In the genomic region with DNA sequence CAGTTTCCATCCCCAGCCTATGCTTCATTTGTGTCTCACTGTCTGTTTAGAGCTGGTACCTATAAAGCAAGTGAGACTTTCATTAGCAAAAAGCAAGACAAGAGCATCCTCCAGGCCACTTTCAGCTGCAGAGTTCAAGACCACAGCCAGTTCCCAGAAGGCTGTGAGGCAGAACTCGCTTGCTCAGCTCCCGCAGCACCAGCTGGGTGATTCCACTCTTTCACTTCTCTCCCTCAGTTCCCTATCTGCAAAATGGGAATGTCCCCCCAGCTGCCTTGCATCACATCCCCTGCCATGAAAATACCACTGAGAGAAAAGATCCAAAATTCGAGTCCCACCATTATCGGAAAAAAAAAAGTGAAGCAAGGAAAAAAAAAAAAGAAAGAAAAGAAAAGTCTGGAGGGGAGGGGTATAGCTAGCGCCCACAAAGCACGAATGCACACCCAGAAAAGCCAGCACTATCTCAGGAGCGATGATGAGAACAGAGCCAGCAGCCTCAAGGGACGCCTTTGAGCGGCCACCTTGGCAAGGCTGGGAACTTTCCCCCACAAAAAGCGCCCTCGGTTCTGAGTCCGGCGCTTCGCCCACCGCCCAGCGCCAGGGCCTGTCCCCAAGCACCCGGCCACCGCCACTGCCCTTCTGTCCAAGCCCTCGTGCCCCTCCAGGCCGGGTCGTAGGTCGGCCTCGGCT, we compare ENCODE assay signal across 8 mouse cellular contexts. TPM values are rescaled to one million over a fixed set of nuclear protein-coding genes. Genes with fewer than 3 reads are reported as not detected.
DNase-seq lines count a peak whose midpoint lies in the region; ATAC-seq and TF ChIP-seq lines count a peak whose summit lies in the region.

No protein-coding gene starts in this region.

- peaks cover 30% of the 10 kb centered on the region for H3K79me2 ChIP-seq in MEL (ENCODE audit: control insufficient read depth, insufficient read depth, low read length, poor library complexity)

- TF ChIP-seq POLR2A in MEL (IDR thresholded peaks at IDR 0.05; ENCODE audit: control insufficient read depth in 1 of 2, insufficient read depth in 1 of 2, low read depth in 1 of 2, low read length in 2 of 2, poor library complexity in 1 of 2): no peak

- peaks cover 0 to 56% of the 10 kb centered on the region in 2 experiments; a peak in 2 of 4 replicates for H3K36me3 ChIP-seq in MEL (ENCODE audit: control insufficient read depth in 1 of 2, insufficient read depth in 2 of 2, low read length in 2 of 2)
- no peaks in the 10 kb centered on the region for H3K36me3 ChIP-seq in embryonic facial prominence, embryonic 13.5 days
- H3K36me3 ChIP-seq in hindbrain, embryonic 15.5 days: no peaks in the 10 kb centered on the region

- H3K9ac ChIP-seq in MEL (ENCODE audit: control insufficient read depth, low read depth, low read length, poor library complexity, severe bottlenecking): peak overlapping the region; percentile 79
- H3K9ac ChIP-seq in embryonic facial prominence, embryonic 13.5 days: peak overlapping the region; percentile 87
- H3K9ac ChIP-seq in hindbrain, embryonic 15.5 days: peak overlapping the region; percentile 83

- no peaks in the 10 kb centered on the region for H3K27me3 ChIP-seq in MEL (ENCODE audit: control insufficient read depth in 1 of 2, insufficient read depth in 2 of 2, low read length in 2 of 2)
- peaks cover 5% of the 10 kb centered on the region; the same call in 1 of the 2 replicates for H3K27me3 ChIP-seq in embryonic facial prominence, embryonic 13.5 days
- H3K27me3 ChIP-seq in hindbrain, embryonic 15.5 days: no peaks in the 10 kb centered on the region

- H3K9me3 ChIP-seq in MEL (replicated peaks; ENCODE audit: insufficient read depth, low read length): no peaks in the 10 kb centered on the region
- no peaks in the 10 kb centered on the region for H3K9me3 ChIP-seq in embryonic facial prominence, embryonic 13.5 days
- no peaks in the 10 kb centered on the region for H3K9me3 ChIP-seq in hindbrain, embryonic 15.5 days

- TF ChIP-seq RAD21 in MEL (IDR thresholded peaks at IDR 0.05; ENCODE audit: low read depth, low read length): no peak

- WGBS in embryonic facial prominence, embryonic 13.5 days: 1% methylated on average over 23 of the region's 23 CpGs
- WGBS in hindbrain, embryonic 15.5 days: 1% methylated on average over 23 of the region's 23 CpGs

- TF ChIP-seq EP300 in MEL (IDR thresholded peaks at IDR 0.05; ENCODE audit: low read depth in 1 of 2, low read length in 2 of 2): no peak

- peaks cover 40 to 42% of the 10 kb centered on the region in 2 experiments for H3K4me1 ChIP-seq in MEL (ENCODE audit: control insufficient read depth in 1 of 2, insufficient read depth in 2 of 2, low read length in 2 of 2)
- H3K4me1 ChIP-seq in embryonic facial prominence, embryonic 13.5 days: peaks cover 12% of the 10 kb centered on the region
- peaks cover 26% of the 10 kb centered on the region for H3K4me1 ChIP-seq in hindbrain, embryonic 15.5 days (replicated peaks)

- DNase-seq in left cerebral cortex, adult 2 months (ENCODE audit: extremely low spot score in 1 of 2, low spot score in 2 of 2): peak in 1 of 2 experiments; percentile 22
- DNase-seq in left cerebral cortex, adult 8-10 months (ENCODE audit: low spot score in 2 of 2): no peak
- peak; percentile 72 for DNase-seq in MEL (ENCODE audit: low read depth, low spot score)
- no peak for DNase-seq in ovary, postnatal 10 days (ENCODE audit: low spot score)
- no peak for DNase-seq in testis, postnatal 10 days (ENCODE audit: low spot score)

- intact Hi-C loops in left cerebral cortex, adult 2 months (cut with DNase I): loop anchor here (2.0 to 5.0 kb wide), 2 partner anchors 34 to 52 kb away; no protein-coding TSS in a partner anchor

- no peak for TF ChIP-seq CTCF in left cerebral cortex, adult 2 months (IDR thresholded peaks at IDR 0.05)
- no peak for TF ChIP-seq CTCF in MEL (IDR thresholded peaks at IDR 0.05 in 2 of 3, conservative IDR thresholded peaks at IDR 0.05 in 1 of 3; ENCODE audit: control insufficient read depth in 1 of 3, insufficient read depth in 1 of 3, low read depth in 2 of 3, low read length in 3 of 3, poor library complexity in 1 of 3, severe bottlenecking in 1 of 3)

- peak overlapping the region; percentile 97 for H3K4me3 ChIP-seq in left cerebral cortex, adult 2 months
- H3K4me3 ChIP-seq in MEL (ENCODE audit: control insufficient read depth in 1 of 2, insufficient read depth in 1 of 2, low read depth in 2 of 2, low read length in 2 of 2): peak overlapping the region; percentile 74 to 79
- H3K4me3 ChIP-seq in embryonic facial prominence, embryonic 13.5 days: peak overlapping the region; percentile 81
- H3K4me3 ChIP-seq in hindbrain, embryonic 15.5 days: peak overlapping the region; percentile 71

- H3K4me2 ChIP-seq in embryonic facial prominence, embryonic 13.5 days: peak overlapping the region; percentile 99
- peak overlapping the region; percentile 69 for H3K4me2 ChIP-seq in hindbrain, embryonic 15.5 days

- ATAC-seq in embryonic facial prominence, embryonic 13.5 days (ENCODE audit: insufficient number of reproducible peaks, insufficient read depth, low FRiP score, low TSS enrichment, low read depth): no peak
- peak; percentile 20; the same call in 1 of the 2 replicates for ATAC-seq in hindbrain, embryonic 15.5 days (ENCODE audit: low FRiP score, low read depth)
- peak; percentile 11 for ATAC-seq in megakaryocyte, adult 5-6 weeks (ENCODE audit: poor library complexity, severe bottlenecking)

- H3K27ac ChIP-seq in left cerebral cortex, adult 2 months: peak overlapping the region; percentile 98
- peak overlapping the region; percentile 18; the same call in 1 of the 2 replicates for H3K27ac ChIP-seq in MEL (ENCODE audit: control insufficient read depth, low read depth, low read length)
- H3K27ac ChIP-seq in embryonic facial prominence, embryonic 13.5 days: no peak overlapping the region; the same call in 1 of the 2 replicates
- H3K27ac ChIP-seq in hindbrain, embryonic 15.5 days (replicated peaks): peak overlapping the region; percentile 89

TF ChIP-seq in MEL, 35 proteins besides CTCF, POLR2A, EP300 and RAD21:
- TF ChIP-seq RCOR1 (IDR thresholded peaks at IDR 0.05; ENCODE audit: low read depth, low read length) (no peak), GABPA (IDR thresholded peaks at IDR 0.05; ENCODE audit: low read depth, low read length) (no peak), MYC (IDR thresholded peaks at IDR 0.05; ENCODE audit: low read depth, low read length) (no peak), HCFC1 (IDR thresholded peaks at IDR 0.05; ENCODE audit: low read depth, low read length) (peak; percentile 20; the same call in 1 of the 2 replicates), TBP (IDR thresholded peaks at IDR 0.05; ENCODE audit: low read depth, low read length) (peak; percentile 28; the same call in 1 of the 2 replicates), MYB (IDR thresholded peaks at IDR 0.05; ENCODE audit: low read depth, low read length) (no peak), GATA1 (IDR thresholded peaks at IDR 0.05; ENCODE audit: low read depth, low read length) (no peak), CHD1 (IDR thresholded peaks at IDR 0.05; ENCODE audit: low read depth, low read length) (0 out of 2 replicates have a peak, but pooled peaks have one; percentile 35), ZNF384 (IDR thresholded peaks at IDR 0.05; ENCODE audit: low read depth, low read length) (peak; percentile 85), MAFK (IDR thresholded peaks at IDR 0.05; ENCODE audit: borderline replicate concordance, low read depth, low read length) (no peak), JUND (IDR thresholded peaks at IDR 0.05; ENCODE audit: low read depth, low read length) (peak; percentile 4; the same call in 1 of the 2 replicates), ETS1 (IDR thresholded peaks at IDR 0.05; ENCODE audit: low read depth, low read length) (peak; percentile 55), USF1 (IDR thresholded peaks at IDR 0.05; ENCODE audit: low read depth, low read length) (no peak), E2F4 (IDR thresholded peaks at IDR 0.05; ENCODE audit: borderline replicate concordance, low read depth, low read length) (no peak), MXI1 (IDR thresholded peaks at IDR 0.05; ENCODE audit: low read depth, low read length) (peak; percentile 40; the same call in 1 of the 2 replicates), MAX (IDR thresholded peaks at IDR 0.05; ENCODE audit: low read length) (no peak), KAT2A (conservative IDR thresholded peaks at IDR 0.05; ENCODE audit: low read depth, low read length) (no peak)
TF ChIP-seq in MEL: peak in this region for 7.

RNA-seq across cellular contexts. Expression of a gene that starts 1.3 kb away (rescaled TPM):
- 100 to 1,000 TPM; 114 to 117 TPM for total RNA-seq in left cerebral cortex, adult 2 months (2021)
- total RNA-seq in left cerebral cortex, adult 8-10 months (2022): 100 to 1,000 TPM in 1 of 4 experiments, 10 to 100 TPM in 3; 90.8 to 104 (median 95.0) TPM
- total RNA-seq in MEL (2012; rRNA removed): 10.0 and 10.2 TPM in 2 replicates
- 1 to 10 TPM in 1 of 2 experiments, not detected in 1; 6.4 TPM for polyA plus RNA-seq in MEL (2012; ENCODE audit: insufficient read depth in 1 of 2, insufficient read length in 2 of 2, low read depth in 1 of 2, low replicate concordance in 2 of 2, missing spikeins in 1 of 2)
- polyA plus RNA-seq in embryonic facial prominence, embryonic 13.5 days (2015; fragmentation: Nextera tagmentation; extraction: Ambion mirVana): 2.8 and 3.2 TPM in 2 replicates
- 5.7 and 6.8 TPM in 2 replicates for polyA plus RNA-seq in hindbrain, embryonic 15.5 days (2015; fragmentation: Nextera tagmentation; extraction: Ambion mirVana)
- total RNA-seq in megakaryocyte, adult 5-6 weeks (2015): 103 and 104 TPM in 2 replicates
- 94.7 and 107 TPM in 2 replicates for total RNA-seq in megakaryocyte, adult 5-6 weeks (2017)
